Mouse (Mus musculus) activated CD4-positive, CD25-positive, alpha-beta regulatory T cell, adult 4 months (primary cell): ENCODE data around the gene Exoc4. TPM values are rescaled to one million over a fixed set of nuclear protein-coding genes. Genes with fewer than 3 reads are reported as not detected.

Experiments used
- ATAC-seq: one replicate; pipeline ENCODE4 v1.8.0; 2017
- polyA plus RNA-seq, 2 experiments: library from polyadenylated mRNA; unstranded; fragments of 100-300 nt; shearing (Covaris generic); gene quantifications; one replicate each; pipeline ENCODE4 v1.2.1; 2017

The Exoc4 gene
- polyA plus RNA-seq, 2 experiments from 2014 or later, result 48.1 to 58.9 TPM

GRCm38 (mm10) chr6:33955469-33955868 is 706.6 kb downstream of the Exoc4 start:
- no peak for ATAC-seq

- ATAC-seq, result no peak
Observed at GRCm38 (mm10) chr6:33958281-33958680, 709.4 kb downstream of the Exoc4 start.

- ATAC-seq, result no peak
Observed at GRCm38 (mm10) chr6:33960766-33961165, 711.9 kb downstream of the Exoc4 start.

- ATAC-seq, result no peak
Observed at GRCm38 (mm10) chr6:33963092-33963491, 714.2 kb downstream of the Exoc4 start.

- ATAC-seq, result no peak
Observed at GRCm38 (mm10) chr6:33965571-33965970, 716.7 kb downstream of the Exoc4 start.

- ATAC-seq, result no peak
Observed at GRCm38 (mm10) chr6:33968746-33969145, 719.9 kb downstream of the Exoc4 start.

GRCm38 (mm10) chr6:33972801-33973200 is 723.9 kb downstream of the Exoc4 start:
- no peak for ATAC-seq

GRCm38 (mm10) chr6:33976576-33976975 is 727.7 kb downstream of the Exoc4 start:
- no peak for ATAC-seq

GRCm38 (mm10) chr6:33977448-33977847 is 728.6 kb downstream of the Exoc4 start:
- no peak for ATAC-seq

GRCm38 (mm10) chr6:33977880-33978279 is 729.0 kb downstream of the Exoc4 start:
- no peak for ATAC-seq

GRCm38 (mm10) chr6:33982709-33983108 is 733.8 kb downstream of the Exoc4 start:
- ATAC-seq, result no peak

GRCm38 (mm10) chr6:33987132-33987531 is 738.2 kb downstream of the Exoc4 start:
- no peak for ATAC-seq

GRCm38 (mm10) chr6:33992213-33993034 is 743.5 kb downstream of the Exoc4 start:
- ATAC-seq, result no peak

- ATAC-seq, result no peak
Observed at GRCm38 (mm10) chr6:33993842-33994241, 745.0 kb downstream of the Exoc4 start.

GRCm38 (mm10) chr6:33998590-33998989 is 749.7 kb downstream of the Exoc4 start:
- no peak for ATAC-seq

GRCm38 (mm10) chr6:33999530-33999929 is 750.6 kb downstream of the Exoc4 start:
- no peak for ATAC-seq

GRCm38 (mm10) chr6:34000644-34001043 is 751.8 kb downstream of the Exoc4 start:
- no peak for ATAC-seq

- ATAC-seq, result no peak
Observed at GRCm38 (mm10) chr6:34003033-34003432, 754.1 kb downstream of the Exoc4 start.

- no peak for ATAC-seq
Observed at GRCm38 (mm10) chr6:34013469-34013868, 764.6 kb downstream of the Exoc4 start.

Other genes starting within 250 kb of the Exoc4 start
- gene Chchd3, start 188.8 kb upstream of the Exoc4 start, polyA plus RNA-seq, result 100 to 1,000 TPM in 1 of 2 experiments, 10 to 100 TPM in 1; 96.6 to 103 TPM